Mouse (Mus musculus): Measurements from ENCODE around the gene Axin1. TPM values are rescaled to one million over a fixed set of nuclear protein-coding genes. Genes with fewer than 3 reads are reported as not detected.
"Not testable (repeated sequence)": the region's sequence is repeated elsewhere in the genome, so short reads cannot be mapped to it uniquely, and the experiment has no call there.

The Axin1 gene
- 7.1 and 7.7 TPM in 2 replicates for polyA plus RNA-seq (2014; fragmentation: Nextera tagmentation; extraction: Ambion mirVana)

GRCm38 (mm10) chr17:26138239-26138836 lies at the start of gene Axin1:
Axin1 (plus strand) TSS chr17:26138688.
- peak within 1 kb of the TSS; percentile 79 for H3K4me2 ChIP-seq (ENCODE audit: low read depth, low read length)
- WGBS: 2% methylated on average over 42 of the region's 42 CpGs
- H3K9me3 ChIP-seq (ENCODE audit: control insufficient read depth, low read length): no peaks in the 10 kb centered on the region
- no peaks in the 10 kb centered on the region for H3K27me3 ChIP-seq (ENCODE audit: control insufficient read depth, insufficient read depth, low read length)
- H3K36me3 ChIP-seq (ENCODE audit: control insufficient read depth, insufficient read depth, low read length): 0 out of 2 replicates have a peak, but pooled peaks cover 3% of the 10 kb centered on the region
- H3K9ac ChIP-seq (replicated peaks; ENCODE audit: low read depth, low read length): peak within 1 kb of the TSS; percentile 95
- ATAC-seq (ENCODE audit: low read depth): peak; percentile 98
- H3K4me1 ChIP-seq (ENCODE audit: control insufficient read depth, insufficient read depth, low read length): peaks cover 14% of the 10 kb centered on the region
- H3K27ac ChIP-seq (ENCODE audit: low read depth, low read length): peak within 1 kb of the TSS; percentile 93
- peak within 1 kb of the TSS; percentile 85 for H3K4me3 ChIP-seq (ENCODE audit: low read depth, low read length)

- H3K36me3 ChIP-seq (ENCODE audit: control insufficient read depth, insufficient read depth, low read length): no peaks in the 10 kb centered on the region
- no peaks in the 10 kb centered on the region for H3K27me3 ChIP-seq (ENCODE audit: control insufficient read depth, insufficient read depth, low read length)
- peak within 1 kb of the TSS; percentile 62 for H3K4me2 ChIP-seq (ENCODE audit: low read depth, low read length)
- no peaks in the 10 kb centered on the region for H3K9me3 ChIP-seq (ENCODE audit: control insufficient read depth, low read length)
- WGBS: 4% methylated on average over 32 of the region's 32 CpGs
- H3K4me1 ChIP-seq (ENCODE audit: control insufficient read depth, insufficient read depth, low read length): no peaks in the 10 kb centered on the region
- H3K9ac ChIP-seq (replicated peaks; ENCODE audit: low read depth, low read length): peak within 1 kb of the TSS; percentile 72
- ATAC-seq (ENCODE audit: low read depth): peak; percentile 86
- H3K27ac ChIP-seq (ENCODE audit: low read depth, low read length): peak within 1 kb of the TSS; percentile 60
- H3K4me3 ChIP-seq (ENCODE audit: low read depth, low read length): peak within 1 kb of the TSS; percentile 55
Measured at GRCm38 (mm10) chr17:26089905-26090632, 48.4 kb upstream of the Axin1 start, which contains the start of gene Decr2. Decr2 (minus strand) TSS chr17:26090337.

- Histone ChIP-seq H3K36me3 (ENCODE audit: control insufficient read depth, insufficient read depth, low read length) (no peaks in the 10 kb centered on the region), H3K9me3 (ENCODE audit: control insufficient read depth, low read length) (no peaks in the 10 kb centered on the region), H3K27me3 (ENCODE audit: control insufficient read depth, insufficient read depth, low read length) (no peaks in the 10 kb centered on the region), H3K9ac (replicated peaks; ENCODE audit: low read depth, low read length) (peak overlapping the region; percentile 66), H3K4me1 (ENCODE audit: control insufficient read depth, insufficient read depth, low read length) (no peaks in the 10 kb centered on the region), H3K27ac (ENCODE audit: low read depth, low read length) (no peak overlapping the region), H3K4me2 (ENCODE audit: low read depth, low read length) (peak overlapping the region; percentile 79), H3K4me3 (ENCODE audit: low read depth, low read length) (peak overlapping the region; percentile 60)
- WGBS: 28% methylated on average over 9 of the region's 9 CpGs
- no peak for ATAC-seq (ENCODE audit: low read depth)
Measured at GRCm38 (mm10) chr17:26094531-26095110, 43.9 kb upstream of the Axin1 start.

- Histone ChIP-seq H3K36me3 (ENCODE audit: control insufficient read depth, insufficient read depth, low read length) (no peaks in the 10 kb centered on the region), H3K4me1 (ENCODE audit: control insufficient read depth, insufficient read depth, low read length) (no peaks in the 10 kb centered on the region), H3K27ac (ENCODE audit: low read depth, low read length) (no peak within 1 kb of the TSS), H3K4me3 (ENCODE audit: low read depth, low read length) (peak within 1 kb of the TSS; percentile 60), H3K4me2 (ENCODE audit: low read depth, low read length) (peak within 1 kb of the TSS; percentile 79), H3K9ac (replicated peaks; ENCODE audit: low read depth, low read length) (peak within 1 kb of the TSS; percentile 66), H3K27me3 (ENCODE audit: control insufficient read depth, insufficient read depth, low read length) (no peaks in the 10 kb centered on the region), H3K9me3 (ENCODE audit: control insufficient read depth, low read length) (no peaks in the 10 kb centered on the region)
- WGBS: 3% methylated on average over 47 of the region's 47 CpGs
- ATAC-seq (ENCODE audit: low read depth): peak; percentile 81
Measured at GRCm38 (mm10) chr17:26095121-26095740, 43.3 kb upstream of the Axin1 start, which contains the start of gene Nme4. Nme4 (minus strand) TSS chr17:26095602.

- WGBS: 91% methylated on average over 7 of the region's 7 CpGs
- Histone ChIP-seq H3K9me3 (ENCODE audit: control insufficient read depth, low read length) (no peaks in the 10 kb centered on the region), H3K9ac (replicated peaks; ENCODE audit: low read depth, low read length) (no peak overlapping the region), H3K4me3 (ENCODE audit: low read depth, low read length) (no peak overlapping the region), H3K4me1 (ENCODE audit: control insufficient read depth, insufficient read depth, low read length) (no peaks in the 10 kb centered on the region), H3K4me2 (ENCODE audit: low read depth, low read length) (no peak overlapping the region), H3K36me3 (ENCODE audit: control insufficient read depth, insufficient read depth, low read length) (no peaks in the 10 kb centered on the region), H3K27me3 (ENCODE audit: control insufficient read depth, insufficient read depth, low read length) (no peaks in the 10 kb centered on the region), H3K27ac (ENCODE audit: low read depth, low read length) (no peak overlapping the region)
- no peak for ATAC-seq (ENCODE audit: low read depth)
Measured at GRCm38 (mm10) chr17:26098461-26098860, 40.0 kb upstream of the Axin1 start.

GRCm38 (mm10) chr17:26099316-26099715 lies 39.2 kb upstream of the Axin1 start:
- H3K4me3 ChIP-seq (ENCODE audit: low read depth, low read length); ATAC-seq (ENCODE audit: low read depth); H3K27me3 ChIP-seq (ENCODE audit: control insufficient read depth, insufficient read depth, low read length); H3K4me1 ChIP-seq (ENCODE audit: control insufficient read depth, insufficient read depth, low read length); H3K27ac ChIP-seq (ENCODE audit: low read depth, low read length); H3K9me3 ChIP-seq (ENCODE audit: control insufficient read depth, low read length); H3K9ac ChIP-seq (replicated peaks; ENCODE audit: low read depth, low read length); H3K4me2 ChIP-seq (ENCODE audit: low read depth, low read length); H3K36me3 ChIP-seq (ENCODE audit: control insufficient read depth, insufficient read depth, low read length): not testable (repeated sequence)
- WGBS: 57% methylated on average over 3 of the region's 3 CpGs

GRCm38 (mm10) chr17:26100166-26100565 lies 38.3 kb upstream of the Axin1 start:
- Histone ChIP-seq H3K9me3 (ENCODE audit: control insufficient read depth, low read length) (no peaks in the 10 kb centered on the region), H3K4me1 (ENCODE audit: control insufficient read depth, insufficient read depth, low read length) (no peaks in the 10 kb centered on the region), H3K36me3 (ENCODE audit: control insufficient read depth, insufficient read depth, low read length) (no peaks in the 10 kb centered on the region), H3K9ac (replicated peaks; ENCODE audit: low read depth, low read length) (no peak overlapping the region), H3K4me3 (ENCODE audit: low read depth, low read length) (no peak overlapping the region), H3K4me2 (ENCODE audit: low read depth, low read length) (no peak overlapping the region), H3K27me3 (ENCODE audit: control insufficient read depth, insufficient read depth, low read length) (no peaks in the 10 kb centered on the region), H3K27ac (ENCODE audit: low read depth, low read length) (no peak overlapping the region)
- WGBS: 55% methylated on average over 2 of the region's 2 CpGs
- ATAC-seq (ENCODE audit: low read depth): no peak

GRCm38 (mm10) chr17:26101478-26101877 lies 37.0 kb upstream of the Axin1 start:
- 63% methylated on average over 2 of the region's 4 CpGs for WGBS
- Histone ChIP-seq H3K4me3 (ENCODE audit: low read depth, low read length) (no peak overlapping the region), H3K9me3 (ENCODE audit: control insufficient read depth, low read length) (no peaks in the 10 kb centered on the region), H3K4me2 (ENCODE audit: low read depth, low read length) (no peak overlapping the region), H3K27me3 (ENCODE audit: control insufficient read depth, insufficient read depth, low read length) (no peaks in the 10 kb centered on the region), H3K4me1 (ENCODE audit: control insufficient read depth, insufficient read depth, low read length) (no peaks in the 10 kb centered on the region), H3K9ac (replicated peaks; ENCODE audit: low read depth, low read length) (no peak overlapping the region), H3K27ac (ENCODE audit: low read depth, low read length) (no peak overlapping the region), H3K36me3 (ENCODE audit: control insufficient read depth, insufficient read depth, low read length) (no peaks in the 10 kb centered on the region)
- no peak for ATAC-seq (ENCODE audit: low read depth)

Data from neural tube, embryonic 14.5 days (tissue).